Mouse (Mus musculus) splenic B cell, adult 2 months (primary cell): ENCODE data around the gene Ide.
A peak's percentile ranks its signal among the peaks of the same experiment; 100 is the strongest.
"Not testable (repeated sequence)": the region's sequence is repeated elsewhere in the genome, so short reads cannot be mapped to it uniquely, and the experiment has no call there.

Experiments used
- DNase-seq: peaks from one replicate; pipeline ENCODE4 v3.0.0-alpha.2; 2011; ENCODE audit warnings: low read depth, low spot score
- H3K27me3 ChIP-seq: 2 replicates; pipeline ENCODE4 v1.6.1; 2012; ENCODE audit warnings: mild to moderate bottlenecking, low read length, moderate library complexity, mixed read lengths; ENCODE audit not compliant: control insufficient read depth, poor library complexity, insufficient read depth, severe bottlenecking
- H3K36me3 ChIP-seq: 2 replicates; pipeline ENCODE4 v1.6.1; 2012; ENCODE audit warnings: mild to moderate bottlenecking, low read length, moderate library complexity, mixed read lengths; ENCODE audit not compliant: control insufficient read depth, poor library complexity, insufficient read depth, severe bottlenecking

Ide gene

DNA sequence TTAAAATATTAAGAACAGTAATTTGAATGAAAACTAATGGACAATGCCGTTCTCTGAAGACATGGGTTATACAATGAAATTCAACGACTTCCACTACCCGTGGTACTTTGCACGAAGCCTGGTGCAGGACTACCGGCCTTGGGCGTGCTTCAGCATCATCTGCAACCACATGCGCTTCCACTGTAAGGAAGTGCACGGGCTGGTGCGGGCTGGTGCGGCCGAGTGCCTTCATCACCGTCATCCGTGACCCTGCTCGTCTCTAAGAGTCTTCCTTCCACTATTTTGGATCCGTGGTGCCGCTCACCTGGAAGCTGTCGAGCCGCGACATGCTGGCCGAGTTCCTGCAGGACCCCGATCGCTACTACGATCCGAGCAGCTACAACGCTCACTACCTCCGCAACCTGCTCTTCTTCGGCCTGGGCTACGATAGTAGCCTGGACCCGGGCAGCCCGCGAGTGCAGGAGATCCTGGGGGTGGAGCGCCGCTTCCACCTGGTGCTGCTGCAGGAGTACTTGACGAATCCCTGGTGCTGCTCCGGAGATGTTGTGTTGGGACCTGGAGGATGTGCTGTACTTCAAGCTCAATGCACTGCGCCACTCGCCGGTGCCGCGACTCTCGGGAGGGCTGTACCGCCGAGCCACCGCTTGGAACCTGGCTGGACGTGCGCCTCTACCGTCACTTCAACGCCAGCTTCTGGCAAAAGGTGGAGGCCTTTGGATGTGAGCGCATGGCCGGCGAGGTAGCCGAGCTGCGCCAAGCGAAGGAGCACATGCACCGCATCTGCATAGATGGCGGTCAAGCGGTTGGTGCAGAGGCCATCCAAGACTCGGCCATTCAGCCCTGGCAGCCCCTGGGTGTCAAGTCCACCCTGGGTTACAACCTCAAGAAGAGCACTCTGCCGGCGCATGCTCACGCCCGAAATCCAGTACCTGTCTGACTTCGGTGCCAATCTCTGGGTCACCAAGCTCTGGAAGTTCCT is 103.8 kb downstream of the Ide start:
- Histone ChIP-seq H3K27me3 (no peaks in the 10 kb centered on the region), H3K36me3 (no peaks in the 10 kb centered on the region)
- peak; percentile 33 for DNase-seq

DNA sequence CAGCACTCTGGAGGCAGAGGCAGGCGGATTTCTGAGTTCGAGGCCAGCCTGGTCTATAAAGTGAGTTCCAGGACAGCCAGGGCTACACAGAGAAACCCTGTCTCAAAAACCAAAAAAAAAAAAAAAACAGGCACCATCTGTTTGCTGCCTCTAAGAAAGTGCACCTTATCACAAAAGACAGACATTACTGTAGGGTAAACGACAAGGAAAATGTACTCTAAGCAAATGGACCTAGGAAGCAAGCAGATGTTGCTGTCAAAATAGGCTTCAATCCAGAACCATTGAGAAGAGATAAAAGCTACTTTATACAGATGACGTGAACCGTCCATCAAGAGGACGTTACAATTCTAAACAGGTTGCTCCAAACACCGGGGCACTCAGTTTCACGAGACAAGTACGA is 105.1 kb downstream of the Ide start:
- not testable (repeated sequence) for H3K27me3 ChIP-seq, H3K36me3 ChIP-seq, DNase-seq

DNA sequence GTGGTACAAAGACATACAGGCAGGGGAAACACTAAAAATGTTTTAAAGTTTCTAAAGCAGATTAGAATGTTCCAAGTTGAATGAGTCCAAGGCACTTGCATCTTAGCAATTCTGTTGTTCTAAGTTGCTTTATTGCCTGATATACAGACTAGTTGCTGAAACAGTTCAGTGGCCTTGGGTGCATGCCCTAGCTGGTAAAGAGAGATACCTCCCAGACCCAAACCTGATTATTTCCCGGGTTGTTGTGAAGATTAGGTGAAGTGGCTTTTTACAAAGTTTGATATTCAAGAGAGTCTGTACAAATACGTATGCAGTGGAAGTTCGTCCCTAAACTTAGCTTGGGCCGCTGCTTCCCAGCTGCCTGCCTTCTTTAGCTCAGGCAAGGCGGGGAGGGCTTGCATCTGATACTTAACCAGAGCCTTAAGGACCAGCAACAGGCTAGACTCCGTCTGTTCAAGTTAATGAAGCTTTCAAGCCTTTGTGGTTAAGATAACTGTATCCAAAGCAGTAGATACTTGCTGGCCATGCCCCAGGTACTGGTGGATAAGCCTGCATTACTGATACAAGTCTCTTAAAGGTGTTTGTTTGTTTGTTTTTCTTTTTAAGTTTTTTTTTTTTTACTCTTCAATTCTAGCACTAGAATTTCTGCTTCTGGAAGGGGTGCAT is 112.3 kb downstream of the Ide start:
- DNase-seq, result no peak
- peaks cover 8% of the 10 kb centered on the region; the same call in 1 of the 2 replicates for H3K36me3 ChIP-seq
- H3K27me3 ChIP-seq, result no peaks in the 10 kb centered on the region
